Mouse (Mus musculus): ENCODE measurements around the gene Apba2.

Gene Apba2

DNA sequence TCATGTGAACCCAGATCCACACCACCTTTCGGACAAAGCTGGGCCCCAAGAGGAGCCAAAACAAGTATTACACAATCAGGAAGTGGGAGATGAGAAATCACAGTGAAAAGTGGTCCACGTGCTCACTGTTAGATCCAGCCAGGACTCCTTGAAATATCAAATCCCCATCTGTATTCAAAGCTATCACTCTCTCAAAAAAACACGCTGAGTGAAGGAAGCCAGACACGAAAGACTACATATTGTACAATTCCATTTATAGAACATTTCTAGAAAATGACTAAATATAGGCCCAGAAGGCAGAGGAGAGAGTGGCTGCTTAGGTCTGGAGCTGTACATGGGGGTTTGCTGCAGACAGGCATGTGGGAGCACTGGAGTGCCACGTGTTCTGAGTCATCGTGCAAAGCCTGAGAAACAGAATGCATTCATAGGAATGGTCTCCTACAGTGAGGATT, 82.2 kb downstream of the Apba2 start:
- in situ Hi-C loops (cut with MboI, MseI) = no loop called here

DNA sequence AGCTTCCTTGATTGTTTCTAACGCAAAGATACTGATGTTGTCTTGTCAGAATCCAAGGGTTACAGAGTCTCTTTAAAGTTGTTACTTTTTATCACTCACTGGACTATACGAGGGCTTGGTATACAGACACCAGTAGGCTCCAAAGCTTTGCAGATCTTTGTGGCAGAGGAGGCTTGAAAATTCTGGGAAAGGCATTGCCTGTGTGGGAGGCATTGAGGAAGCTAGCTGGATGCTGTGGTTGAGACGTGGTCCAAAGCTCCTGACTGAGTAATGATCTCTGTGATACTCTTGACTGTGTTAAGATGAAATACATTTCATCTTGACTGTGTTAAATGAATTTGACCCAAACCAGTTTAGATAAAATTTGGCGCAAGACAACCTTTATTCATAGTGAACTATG, 84.6 kb downstream of the Apba2 start:
- in situ Hi-C loops (cut with MboI, MseI) = no loop called here

DNA sequence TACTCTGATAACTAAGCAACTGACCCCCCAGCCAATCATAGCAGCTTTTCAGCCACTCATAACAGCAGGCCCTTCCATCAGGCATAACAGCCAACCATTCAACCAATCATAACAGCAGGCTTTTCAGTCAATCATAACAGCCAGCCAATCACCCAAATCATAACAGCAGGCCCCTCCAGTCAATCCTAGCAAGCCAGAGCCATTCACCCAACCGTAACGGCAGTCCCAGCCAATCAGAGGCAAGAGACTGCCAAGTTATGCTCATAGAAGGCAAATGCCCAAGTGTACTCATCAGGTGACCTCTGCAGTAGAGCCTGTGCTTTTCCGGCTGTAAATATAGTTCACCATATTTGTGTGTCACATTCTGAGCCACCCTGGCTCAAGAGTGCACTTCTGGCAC, 85.1 kb downstream of the Apba2 start:
- in situ Hi-C loops (cut with MboI, MseI) = no loop called here

DNA sequence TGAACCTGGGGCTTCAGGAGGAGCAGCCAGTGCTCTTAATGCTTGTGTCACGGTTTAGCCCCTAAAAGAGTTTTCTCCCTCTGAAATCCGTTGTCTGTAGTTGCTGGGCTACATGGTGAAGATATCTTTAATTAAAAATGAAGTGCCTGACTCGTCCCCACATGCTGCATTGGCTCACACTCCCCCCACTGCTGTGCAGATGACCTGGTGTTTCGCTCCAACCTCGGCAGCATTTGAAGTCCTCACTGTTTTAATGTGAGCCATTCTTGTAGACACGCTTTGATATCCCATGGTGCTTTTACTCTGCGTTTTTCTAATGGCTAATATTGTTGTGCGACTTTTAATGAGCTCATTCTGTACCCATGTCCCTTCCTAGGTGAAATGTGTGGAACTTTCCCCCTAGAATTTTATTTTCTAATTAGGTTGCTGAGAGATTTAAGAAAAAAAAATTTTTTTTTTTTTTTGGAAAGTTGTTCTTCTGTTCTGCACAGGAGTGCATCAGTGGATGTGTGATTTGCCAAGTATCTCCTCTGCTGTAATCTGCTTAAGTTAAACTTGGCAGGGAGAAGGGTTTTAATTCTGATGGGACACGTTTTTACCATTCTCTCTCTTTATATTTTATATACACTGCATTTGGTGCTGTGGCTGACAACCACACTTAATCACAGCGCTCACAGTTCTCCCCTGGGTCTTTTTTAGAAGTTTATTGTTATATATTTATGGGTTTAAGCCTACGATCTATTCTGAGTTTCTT, 87.3 kb downstream of the Apba2 start:
- in situ Hi-C loops (cut with MboI, MseI) = no loop called here

DNA sequence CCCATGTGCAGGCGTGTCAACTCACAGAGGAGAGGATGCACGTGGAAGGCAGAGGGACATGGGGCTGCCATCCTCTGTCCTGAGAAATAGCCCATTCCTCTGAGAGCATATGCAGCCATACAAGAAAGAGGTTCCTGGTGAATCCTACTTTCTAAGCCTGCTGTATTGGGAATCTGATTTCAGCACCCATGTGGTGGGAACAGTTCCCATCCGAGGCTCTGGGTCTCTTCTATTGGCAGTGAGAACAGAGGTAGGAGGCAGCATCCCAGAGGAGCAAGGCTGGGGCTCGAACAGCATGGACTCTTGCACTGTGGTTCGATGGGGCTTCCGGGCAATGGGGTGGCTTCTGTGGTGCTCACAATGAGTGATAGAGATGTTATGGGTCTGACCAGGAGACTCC, 93.8 kb downstream of the Apba2 start:
- in situ Hi-C loops (cut with MboI, MseI) = no loop called here

DNA sequence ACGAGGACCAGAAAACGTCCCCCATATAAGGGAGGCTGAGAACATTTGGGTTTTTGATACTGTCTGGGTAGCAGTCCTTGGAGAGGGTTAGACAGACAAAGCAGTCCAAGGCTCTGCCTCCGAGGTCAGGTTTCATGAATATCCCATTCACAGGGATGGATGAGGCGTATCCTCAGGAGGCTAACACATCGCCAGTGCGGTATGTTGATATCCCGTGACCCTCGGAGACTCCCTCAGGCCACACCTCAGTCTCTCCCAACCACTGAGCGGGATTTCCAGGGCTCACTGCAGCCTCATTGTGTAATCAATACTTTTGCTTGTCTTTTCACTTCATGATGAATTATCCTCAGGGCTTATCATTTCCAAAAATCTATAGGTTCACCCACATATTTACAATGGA, 95.1 kb downstream of the Apba2 start:
- in situ Hi-C loops (cut with MboI, MseI) = no loop called here

DNA sequence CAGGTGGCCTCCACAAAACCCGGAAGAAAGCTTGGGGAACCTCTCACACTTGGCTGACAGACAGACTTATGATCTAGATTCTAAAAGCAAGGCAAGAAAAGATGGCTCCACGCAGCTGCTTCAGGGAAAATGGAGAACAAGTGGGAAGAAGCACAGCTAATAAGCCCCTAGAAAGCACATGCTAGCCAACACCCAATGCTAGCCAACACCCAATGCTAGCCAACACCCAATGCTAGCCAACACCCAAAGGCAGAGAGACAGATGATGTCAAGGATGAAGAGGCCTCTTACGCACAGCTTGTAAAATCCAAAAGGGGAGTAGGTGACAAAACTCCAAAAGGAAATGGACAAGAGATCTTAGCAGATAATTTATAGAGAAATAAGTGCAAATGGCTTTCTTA, 108.4 kb downstream of the Apba2 start:
- in situ Hi-C loops (cut with MboI, MseI) = no loop called here

DNA sequence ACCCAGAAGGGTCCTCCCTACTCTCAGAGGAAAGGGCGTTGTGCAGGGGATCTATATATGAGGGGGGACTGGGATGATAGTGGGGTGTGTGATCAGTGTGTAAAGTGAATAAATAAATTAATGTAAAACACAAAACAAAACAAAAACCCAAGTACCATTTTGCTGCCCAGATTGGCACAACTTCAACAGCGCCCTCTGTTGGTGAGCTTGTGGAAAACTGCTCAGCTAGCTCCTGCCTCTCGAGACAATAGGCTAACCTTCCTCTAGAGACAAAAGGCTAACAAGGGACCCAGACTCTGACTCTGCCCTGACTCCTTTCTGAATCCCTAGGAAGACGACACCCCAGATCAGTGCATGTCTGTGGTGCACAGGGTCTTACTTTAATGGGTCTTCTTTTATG, 109.4 kb downstream of the Apba2 start:
- in situ Hi-C loops (cut with MboI, MseI) = no loop called here

DNA sequence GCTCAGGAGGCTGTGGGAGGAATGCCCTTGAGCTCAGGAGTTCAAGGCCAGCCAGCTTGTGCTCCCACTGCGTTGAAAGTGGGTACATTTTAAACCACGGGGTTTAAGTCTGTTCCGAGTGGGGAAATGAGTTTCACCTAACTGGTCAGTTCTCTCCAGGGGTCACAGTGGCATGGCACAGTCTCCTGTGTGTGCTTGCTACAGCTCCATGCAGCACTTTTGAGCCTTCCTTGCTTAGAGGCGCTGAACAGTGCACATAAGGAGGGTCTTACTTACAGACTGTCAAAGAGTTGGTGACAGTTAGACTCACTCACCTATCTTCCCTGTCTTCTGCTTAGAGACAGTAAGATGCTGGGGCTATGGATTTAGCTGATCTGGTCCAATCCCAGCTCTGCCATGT, 117.8 kb downstream of the Apba2 start:
- in situ Hi-C loops (cut with MboI, MseI) = no loop called here

DNA sequence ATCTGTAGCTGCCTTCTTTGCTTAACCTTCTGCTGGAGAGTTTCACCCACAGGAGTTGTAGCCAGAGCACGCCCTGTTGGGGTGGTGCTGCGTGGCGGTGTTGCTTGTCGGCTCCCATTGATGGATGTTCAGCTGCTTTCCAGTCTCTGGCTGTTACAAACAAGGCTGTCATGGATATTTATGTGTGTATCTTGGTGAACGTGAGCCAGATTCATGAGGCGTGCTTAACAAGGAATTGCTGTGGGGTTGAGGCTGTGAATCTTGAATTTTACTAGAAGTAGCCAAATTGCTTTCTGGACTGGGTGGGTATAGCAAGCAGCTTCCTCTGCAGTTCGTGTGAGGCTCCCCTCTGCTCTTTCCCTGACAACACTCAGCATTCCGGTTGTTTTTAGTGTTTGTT, 125.0 kb downstream of the Apba2 start:
- in situ Hi-C loops (cut with MboI, MseI) = no loop called here

DNA sequence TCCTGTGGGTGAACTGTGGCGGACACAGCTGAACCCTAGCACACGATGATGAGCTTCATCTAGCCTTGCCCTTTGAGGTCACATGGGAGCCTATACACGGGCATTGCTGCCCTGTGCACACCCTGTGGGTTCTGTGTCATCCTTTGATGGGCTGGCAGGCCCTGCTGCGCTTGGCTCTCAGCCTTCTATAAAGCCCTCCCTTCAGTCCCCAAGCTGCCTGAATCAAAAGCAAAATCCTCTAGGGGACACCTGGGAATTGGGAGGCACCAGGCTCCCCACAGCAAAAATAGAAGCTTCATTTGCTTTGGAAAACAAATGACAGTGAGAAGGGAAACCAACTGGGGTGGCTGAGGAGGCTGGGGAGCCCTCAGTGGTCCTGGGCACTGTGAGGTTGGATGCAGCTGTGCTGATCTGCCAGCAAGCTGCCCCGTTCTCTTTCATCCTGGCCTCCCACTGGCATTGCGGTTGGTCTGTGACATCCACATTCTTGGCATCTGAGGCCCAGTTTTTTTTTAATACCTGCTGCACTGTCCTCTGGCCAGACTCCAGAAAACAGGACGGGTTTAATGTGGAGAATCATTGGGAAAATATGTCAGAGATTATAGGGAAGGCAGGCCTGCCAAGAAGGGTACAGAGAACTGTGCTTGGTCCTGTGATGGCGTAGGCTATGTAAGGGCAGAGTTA, 126.6 kb downstream of the Apba2 start:
- in situ Hi-C loops (cut with MboI, MseI) = no loop called here

DNA sequence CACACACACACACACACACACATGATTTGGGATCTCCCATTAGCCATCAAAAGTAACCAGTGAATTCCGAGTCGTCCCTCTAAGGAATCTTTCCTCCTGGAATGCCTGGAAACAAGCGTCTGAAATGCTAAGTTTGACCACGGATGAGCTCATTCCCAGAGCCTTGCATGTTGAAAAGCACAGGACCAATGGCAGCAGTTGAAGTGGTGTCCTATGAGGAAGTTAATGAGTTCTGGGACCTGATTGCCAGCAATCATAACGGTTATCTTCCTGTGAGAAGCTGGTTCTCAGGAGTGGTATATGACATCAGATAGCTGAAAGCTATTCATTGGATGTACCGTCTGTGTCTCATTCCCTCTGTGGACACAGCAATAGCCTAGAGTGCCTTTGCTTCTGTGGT, 129.2 kb downstream of the Apba2 start:
- in situ Hi-C loops (cut with MboI, MseI) = no loop called here

DNA sequence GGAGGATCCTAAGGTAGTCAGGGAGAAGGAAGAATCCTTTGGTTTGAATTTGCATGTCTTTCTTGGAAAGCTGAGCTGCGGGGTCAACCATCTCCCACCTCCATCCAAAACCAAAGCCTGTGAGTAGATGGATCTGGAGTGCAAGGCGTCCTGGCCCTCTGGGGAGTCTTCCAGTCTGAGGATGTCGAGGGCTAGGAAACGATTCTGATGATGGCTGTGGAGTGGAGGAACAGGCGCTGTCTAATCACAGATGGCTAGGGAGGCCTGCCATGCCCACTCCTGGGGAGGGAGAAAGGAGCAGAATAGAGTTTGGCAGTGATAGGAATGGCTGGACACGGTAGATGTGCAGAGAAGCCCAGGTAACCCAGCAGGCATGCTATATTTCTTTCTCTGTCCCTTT, 129.6 kb downstream of the Apba2 start:
- in situ Hi-C loops (cut with MboI, MseI) = no loop called here

DNA sequence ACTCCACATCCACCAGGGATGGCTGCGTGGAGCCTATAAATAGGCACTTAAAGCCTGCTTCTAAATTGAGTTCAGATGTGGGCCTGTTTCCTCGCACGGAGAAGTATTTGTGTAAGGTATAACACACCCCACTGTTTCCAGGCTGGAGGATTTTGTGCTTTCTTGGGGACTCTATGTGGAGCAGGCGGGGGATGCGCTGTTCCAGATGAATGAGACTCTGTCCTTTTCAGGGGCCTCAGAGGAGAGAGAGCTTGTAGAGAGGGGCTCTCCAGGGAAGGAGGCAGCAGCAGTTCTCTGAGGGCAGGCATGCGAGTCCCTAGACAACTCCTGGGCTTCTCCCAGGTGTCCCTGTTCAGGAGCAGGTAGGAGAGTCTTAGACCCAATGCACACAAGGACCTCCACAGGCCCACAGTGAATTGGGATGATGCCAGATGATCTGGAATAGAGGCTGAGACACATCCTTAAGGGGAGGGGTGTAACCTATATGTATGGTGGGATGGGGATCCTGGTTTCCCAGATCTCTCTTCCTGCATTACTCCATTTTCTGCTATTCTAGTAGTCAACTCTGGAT, 130.4 kb downstream of the Apba2 start:
- in situ Hi-C loops (cut with MboI, MseI) = no loop called here

DNA sequence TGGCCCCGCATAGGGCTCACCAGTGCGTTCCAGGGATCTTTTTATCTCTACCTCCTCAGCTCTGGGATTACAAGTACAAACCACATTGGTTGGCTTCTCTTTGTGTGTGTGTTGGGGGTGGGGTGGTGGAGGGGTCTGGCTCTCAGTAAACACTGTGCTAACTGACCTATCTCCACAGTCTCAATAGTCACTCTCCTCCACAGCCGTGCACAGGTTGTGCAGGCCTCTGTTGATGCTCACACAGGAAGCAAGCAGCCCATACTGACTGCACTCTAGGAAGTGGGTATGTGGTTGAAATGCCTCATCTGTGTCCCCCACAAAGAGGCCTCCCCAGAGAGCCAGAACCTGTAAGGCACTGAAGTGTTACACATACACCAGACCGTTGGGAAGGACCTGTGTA, 131.7 kb downstream of the Apba2 start:
- in situ Hi-C loops (cut with MboI, MseI) = no loop called here

DNA sequence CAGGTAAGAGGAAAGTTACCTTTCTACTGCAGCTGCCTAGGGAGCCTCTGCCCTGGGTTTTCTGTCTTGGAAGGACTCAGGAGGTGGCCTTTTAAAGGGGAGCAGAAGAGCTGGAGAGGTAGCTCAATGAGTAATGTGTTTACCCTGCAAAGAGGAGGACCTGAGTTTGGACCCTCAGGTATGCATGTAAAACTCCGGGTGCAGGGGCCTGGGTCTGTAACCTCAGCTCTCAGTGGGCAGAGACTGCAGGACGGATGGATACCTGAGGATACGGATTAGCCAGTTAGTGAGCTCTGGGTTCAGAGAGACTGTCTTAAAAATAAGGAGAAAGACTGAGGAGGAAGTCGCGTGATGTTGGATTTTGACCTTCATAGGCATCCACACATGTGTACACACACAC, 132.4 kb downstream of the Apba2 start:
- in situ Hi-C loops (cut with MboI, MseI) = no loop called here

DNA sequence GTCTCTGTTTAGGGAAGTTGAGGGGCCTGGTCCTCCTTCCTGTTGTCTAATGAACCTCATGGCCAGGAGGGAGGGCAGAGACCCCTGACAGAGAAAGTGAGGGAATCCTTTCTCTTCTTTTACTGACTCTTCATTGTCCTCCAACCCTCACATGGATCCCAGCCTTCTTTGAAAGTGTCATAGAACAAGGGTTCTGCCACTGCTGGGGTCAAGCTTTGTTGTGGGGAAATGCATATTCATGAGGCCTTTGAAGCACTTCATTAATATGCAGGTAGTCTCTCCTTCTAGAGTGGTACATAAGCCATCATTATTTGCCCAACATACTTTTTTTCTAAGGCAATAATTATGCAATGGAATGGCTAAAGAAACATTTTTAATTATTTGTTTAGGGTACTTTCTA, 133.0 kb downstream of the Apba2 start:
- in situ Hi-C loops (cut with MboI, MseI) = no loop called here

DNA sequence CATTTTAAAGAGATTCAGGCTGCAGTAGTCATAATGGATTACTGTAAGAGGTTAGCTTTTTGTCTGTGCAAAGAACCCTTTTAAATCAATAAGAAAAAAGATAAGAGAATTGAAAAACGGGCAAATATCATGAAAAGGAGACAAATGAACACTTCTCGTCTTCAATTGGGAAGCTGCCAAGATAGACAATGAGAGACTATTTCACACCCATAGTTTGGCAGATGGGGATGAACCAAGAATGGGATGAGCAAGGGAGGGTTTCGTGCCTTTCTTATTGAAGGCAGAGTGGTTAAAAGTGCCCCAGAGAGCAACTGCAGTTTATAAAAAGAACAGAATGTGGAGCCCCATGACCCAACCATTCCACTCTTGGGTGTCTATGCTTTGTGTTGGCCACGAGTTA, 137.4 kb downstream of the Apba2 start:
- in situ Hi-C loops (cut with MboI, MseI) = no loop called here

DNA sequence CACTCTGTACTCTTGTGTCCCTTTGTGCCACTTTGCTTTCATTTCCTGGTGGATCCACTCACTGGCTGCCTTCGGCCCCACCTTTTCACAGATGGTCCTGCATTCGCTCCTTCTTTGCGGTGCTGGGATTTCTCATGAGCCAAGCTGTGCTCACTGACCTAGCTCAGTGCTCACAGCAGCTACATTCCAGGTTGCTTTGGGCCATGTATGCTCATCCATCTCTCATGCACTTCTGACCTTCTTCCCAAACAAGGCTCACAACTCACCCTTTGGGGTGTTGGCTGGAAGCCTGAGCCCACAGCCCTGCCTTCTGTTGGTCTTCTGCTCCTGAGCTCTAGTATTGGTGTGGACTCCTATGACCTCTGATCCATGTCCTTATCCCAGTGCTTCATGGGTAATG, 139.1 kb downstream of the Apba2 start:
- in situ Hi-C loops (cut with MboI, MseI) = no loop called here

DNA sequence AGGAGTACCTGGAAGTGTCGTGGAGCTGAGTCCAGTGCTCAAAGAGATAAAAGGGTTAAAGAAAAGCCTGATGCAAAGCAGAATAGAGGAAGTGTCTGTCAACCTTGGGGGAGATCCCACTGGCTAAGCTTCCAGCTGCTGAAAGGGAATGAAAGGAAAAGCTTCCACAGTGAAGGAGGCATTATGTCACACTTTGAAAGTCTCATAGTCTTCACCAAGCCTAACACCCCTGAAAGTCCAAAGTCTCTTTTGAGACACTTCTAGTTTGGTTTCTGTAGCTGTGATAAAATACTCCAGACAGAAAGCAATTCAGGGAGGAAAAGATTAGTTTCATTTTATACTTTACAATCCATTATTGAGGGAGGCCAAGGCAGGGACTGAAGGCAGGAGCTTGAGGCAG, 141.4 kb downstream of the Apba2 start:
- in situ Hi-C loops (cut with MboI, MseI) = no loop called here

DNA sequence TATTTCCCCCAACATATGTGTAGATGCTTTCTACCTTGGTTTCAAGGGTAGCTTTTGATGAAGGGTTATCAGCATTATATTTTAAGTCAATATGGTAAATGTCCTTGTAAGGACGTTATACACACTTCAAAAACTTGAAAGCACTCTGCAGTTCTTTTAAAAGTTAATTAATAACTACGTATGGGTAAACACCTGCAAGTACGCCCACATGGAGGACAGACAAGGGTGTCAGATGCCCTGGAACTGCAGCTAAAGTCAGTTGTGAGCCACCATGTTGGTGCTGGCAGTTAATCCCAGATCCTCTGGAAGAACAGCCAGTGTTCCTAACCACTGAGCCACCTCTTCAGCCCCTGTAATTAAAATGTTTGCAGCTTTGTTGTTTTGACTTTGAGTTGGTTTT, 144.0 kb downstream of the Apba2 start:
- in situ Hi-C loops (cut with MboI, MseI) = no loop called here

DNA sequence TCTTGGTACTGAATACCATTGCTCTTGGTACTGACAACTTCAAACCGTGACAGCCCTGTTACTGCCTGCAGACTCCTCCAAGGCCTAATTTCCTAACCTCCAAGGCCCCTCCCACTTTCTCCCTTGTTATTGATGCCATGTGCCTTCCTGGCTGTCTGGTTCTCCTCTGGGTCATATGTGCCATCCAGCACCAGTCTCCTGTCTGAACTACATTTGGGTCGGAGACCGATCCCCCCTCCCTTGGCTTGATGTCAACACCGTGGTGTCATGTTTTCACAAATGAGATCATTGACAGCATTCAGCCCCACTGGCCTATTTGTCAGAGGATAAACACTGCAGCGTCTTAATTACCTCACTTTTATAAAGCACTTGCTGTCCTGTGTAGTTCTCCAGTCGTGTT, 144.5 kb downstream of the Apba2 start:
- in situ Hi-C loops (cut with MboI, MseI) = no loop called here

DNA sequence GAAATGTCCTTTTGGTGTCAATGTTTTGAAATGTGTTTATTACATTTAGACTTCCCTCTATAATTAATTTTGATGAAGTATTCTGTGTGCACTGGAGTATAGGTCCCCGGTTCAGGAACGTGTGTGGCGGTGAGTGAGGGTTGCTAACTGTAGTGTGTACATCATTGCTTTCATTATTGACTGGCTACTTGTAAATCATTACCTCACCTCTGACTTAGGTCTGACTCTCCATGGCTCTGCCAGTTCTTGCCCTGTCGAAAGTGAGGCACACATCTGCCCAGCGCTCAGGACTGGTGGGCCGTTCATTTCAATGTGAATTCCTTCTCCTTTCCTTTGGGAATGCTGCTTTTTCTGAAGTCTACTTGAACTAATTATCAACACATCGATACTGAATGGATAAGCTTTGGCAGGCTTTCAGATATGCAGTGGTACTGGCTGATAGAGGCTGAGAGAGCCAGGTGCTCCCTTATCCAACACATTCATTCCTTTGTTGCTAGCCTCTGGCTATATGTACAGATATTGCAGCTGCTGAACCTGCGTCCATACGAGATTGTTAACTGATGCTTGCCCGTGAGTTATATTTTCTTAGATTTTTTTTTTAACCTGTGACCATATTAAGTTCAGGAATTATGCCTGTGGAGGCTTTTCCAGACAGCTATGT, 147.6 kb downstream of the Apba2 start:
- in situ Hi-C loops (cut with MboI, MseI) = no loop called here
